Mouse (Mus musculus): ENCODE measurements around the gene Jph4.

The Jph4 gene

DNA sequence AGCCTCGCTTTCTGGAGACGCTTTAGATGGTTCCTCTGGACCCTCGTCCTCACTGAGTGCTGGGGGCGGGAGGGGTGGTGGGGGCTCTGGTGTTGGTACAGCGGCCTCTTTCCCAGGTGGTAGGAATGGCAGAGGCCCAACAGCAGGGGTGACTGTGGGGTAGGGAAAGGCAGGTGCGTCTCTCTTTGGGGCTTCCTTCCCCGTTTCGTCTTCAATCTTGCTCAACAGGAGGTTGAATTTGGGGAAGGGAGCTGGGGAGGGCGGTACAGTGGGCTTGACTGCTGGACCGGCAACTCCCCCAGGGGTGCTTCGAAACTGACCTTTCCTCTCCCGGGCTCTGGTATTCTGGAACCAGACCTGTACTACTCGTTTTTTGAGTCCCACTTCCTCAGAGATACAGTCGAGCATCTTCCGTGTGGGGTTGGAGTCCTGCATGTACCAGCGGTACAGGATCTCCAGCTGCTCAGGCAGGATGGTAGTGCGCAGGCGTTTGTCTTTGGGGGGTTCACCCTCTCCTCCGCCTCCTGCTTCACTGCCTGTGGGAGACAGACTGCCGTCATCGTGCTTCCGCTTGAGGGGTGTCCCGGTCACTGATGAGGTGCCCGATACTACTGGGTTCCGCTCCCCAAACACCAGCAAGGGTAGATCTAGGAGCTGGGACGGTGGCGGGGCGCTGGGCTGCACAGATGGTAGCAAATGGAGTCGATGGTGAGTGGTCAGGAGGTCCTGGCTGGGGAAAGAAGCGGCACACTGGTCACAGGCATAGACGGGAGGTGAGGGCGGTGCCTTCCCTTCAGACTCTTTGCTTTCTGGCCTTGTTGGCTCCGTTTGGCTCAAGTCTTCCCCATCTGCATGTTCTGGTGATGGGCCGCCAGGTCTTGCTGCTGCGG lies 52.0 kb downstream of the Jph4 start:
- no peak for DNase-seq (ENCODE audit: low read depth, low spot score)

DNA sequence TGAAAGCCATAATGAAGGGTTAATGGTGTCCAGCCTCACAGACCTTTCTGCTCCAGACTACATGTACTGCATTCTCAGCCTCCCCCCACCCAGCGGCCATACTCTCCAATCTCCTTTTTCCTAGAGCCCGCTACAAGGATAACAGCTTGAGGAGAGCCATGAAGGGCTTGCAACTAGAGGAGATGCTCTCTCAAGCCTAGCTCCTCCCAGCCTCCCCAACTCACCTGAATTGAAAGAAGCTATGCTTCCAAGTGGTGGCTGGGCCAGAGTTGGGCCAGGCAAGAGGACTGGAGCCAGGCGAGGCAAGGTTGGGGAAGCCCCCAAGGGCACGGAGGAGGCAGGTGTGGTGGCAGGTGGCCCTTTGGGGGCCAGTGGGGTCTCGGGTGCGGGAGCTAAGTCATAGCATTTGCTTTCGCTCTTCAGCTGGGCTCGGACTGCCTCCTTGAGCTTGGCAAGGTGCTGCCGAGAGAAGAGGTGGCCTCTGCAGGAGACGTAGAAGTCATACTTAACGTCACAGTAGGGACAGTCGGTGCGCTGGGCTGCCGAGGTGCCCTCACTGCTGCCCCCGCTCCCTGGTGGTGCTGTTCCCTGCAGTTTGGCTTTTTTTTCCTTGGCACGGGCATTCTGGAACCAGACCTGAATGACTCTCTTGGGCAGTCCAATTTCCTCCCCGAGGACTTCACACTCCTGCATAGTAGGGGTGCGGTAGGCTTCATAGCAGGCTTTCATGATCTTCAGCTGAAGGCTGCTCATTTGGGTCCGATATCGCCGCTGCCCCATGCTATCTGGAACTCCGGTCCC lies 53.0 kb downstream of the Jph4 start:
- no peak for DNase-seq (ENCODE audit: low read depth, low spot score)

DNA sequence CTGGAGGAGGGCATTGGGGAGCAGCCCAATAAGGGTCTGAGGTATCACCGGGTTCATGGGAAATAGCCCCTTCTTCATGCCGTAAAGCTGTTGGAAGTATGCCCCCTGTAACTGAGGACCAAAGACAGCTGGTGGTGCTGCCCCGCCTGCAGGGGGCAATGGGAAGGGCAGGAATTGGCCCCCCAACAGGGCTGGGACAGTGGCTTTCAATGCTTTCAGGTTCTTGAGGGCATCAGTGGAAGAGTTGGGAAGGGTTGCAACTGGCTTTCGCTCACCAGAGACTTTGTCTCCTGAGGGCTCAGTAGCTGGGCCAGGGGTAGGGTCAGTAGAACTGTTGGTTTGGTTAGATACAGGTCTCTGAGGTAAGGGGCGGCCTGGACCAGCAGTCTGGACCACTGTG lies 53.6 kb downstream of the Jph4 start:
- DNase-seq (ENCODE audit: low read depth, low spot score): no peak

DNA sequence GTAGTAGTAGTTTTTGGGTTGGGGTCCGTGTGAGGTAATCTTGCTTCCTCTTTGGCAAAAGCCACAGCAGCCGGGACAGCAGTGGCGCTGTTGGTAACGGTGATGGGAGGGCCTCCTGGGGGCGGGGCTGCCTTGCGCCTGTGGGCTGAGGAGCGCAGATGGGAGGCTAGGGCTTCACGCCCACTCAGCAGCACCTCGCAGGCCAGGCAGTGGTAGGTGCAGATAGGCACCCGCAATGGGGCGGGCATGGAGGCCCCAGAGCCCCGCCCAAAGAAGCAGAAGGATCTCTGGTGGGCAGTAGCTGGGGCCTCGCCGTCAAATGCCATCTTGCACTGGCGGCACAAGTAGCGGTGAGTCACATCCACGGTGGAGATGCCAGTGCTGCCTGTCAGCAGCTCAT lies 54.1 kb downstream of the Jph4 start:
- DNase-seq (ENCODE audit: low read depth, low spot score): no peak

DNA sequence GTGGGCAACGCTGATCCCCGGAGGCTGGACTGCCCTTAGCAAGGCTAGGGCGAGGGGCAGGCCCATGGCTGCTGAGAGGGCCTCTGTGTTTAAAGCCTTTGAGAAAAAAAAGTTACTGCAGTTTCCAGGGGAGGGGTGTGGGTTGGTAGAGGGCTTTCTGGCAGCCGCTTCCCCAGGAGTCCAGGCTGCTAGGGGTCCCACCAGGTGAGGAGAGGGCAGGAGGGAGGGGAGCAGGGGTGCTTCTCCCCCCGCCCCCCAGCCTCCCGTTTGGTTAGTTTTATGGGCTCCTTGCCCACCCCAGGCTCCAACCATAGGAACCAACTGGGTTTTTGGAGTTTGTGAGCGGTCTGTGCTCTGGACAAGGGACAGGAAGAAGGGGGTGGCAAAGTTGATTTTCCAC lies 54.9 kb downstream of the Jph4 start:
- no peak for DNase-seq (ENCODE audit: low read depth, low spot score)

DNA sequence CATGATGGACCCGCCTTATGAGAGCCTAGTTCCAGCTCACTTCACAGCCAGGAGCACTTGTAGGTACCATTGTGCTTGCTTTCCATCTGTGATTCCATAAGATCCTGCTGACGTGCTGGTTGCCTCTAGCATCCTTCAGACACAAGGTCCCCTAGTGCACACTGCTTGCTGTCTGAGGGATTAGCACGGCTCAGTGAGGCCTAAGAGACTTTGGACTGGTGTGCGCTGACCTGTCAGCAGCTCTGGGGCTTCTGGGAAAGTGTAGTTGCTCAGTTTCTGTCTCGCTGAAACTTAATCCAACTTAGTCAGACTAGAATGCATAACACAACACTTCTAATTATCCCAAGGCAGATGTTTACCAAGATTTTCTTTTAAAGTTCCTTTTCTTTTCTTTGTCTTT lies 56.8 kb downstream of the Jph4 start:
- no peak for DNase-seq (ENCODE audit: low read depth, low spot score)

DNA sequence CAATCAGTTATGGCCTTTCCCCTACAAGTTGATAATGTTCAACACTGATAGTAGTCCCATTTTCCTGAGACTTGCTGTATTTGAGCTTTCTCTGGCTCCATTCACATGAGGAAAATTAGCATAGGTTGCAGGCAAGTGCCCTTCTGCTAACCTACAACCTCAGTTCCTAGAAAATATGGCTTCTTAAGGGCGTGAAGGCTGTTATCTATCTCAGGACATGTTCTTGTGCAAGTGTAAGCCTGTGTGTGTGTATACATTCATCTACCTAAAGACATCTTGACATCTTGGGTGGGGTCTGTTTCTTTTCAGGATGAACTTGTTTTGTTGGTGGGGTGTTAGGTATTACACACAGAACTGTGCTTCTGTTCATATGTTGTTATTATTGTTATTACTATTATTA lies 57.7 kb downstream of the Jph4 start:
- DNase-seq (ENCODE audit: low read depth, low spot score): no peak
